Mouse (Mus musculus): ENCODE measurements around the gene Hdx.

Gene Hdx

DNA sequence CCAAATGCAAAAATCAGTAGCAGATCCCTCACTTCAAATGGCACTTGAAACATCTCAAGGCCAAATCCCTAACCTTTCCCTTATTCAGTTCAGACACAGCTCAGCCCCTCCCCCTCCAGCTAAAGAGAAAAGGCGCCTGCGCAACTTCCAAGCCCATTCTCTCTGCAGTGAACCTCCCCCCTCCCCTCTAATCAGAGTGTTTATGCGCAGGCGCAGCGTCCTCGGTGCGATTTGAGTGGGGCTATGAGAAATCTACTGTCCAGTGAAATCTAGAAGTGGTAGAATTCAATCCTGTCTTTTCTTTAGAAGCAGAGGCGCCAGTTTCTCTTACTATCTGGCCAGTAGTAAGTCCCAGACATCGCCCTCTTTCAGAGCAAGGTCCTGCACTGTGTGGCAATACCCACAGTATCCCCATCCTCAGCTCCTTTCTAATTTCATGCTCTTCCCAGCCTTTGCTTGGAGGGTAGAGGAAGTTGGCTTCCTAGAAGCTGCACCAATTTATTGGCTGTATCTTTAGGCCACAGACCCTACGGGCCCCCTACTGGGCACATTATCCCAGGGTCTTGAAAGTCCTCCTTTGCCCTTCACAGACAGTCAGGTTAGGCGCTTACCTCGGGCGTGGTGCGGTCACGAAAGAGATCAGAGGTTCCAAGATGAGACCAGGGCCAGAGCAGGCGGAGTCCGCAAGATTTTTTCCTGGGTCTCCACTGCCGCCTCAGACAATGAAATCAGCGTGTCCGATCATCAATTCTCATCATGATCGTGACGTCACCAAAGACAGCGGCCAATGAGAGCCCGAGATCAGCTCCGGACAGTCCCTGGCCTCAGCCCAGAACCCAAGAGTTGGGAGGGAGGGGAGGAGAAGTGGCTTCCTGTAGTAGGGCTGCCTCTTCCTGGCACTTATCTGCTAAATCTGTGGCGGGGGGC, at the start of gene Hdx:
Hdx (minus strand) TSS at position 724 of the 927 bp plus-strand sequence.
- no peak for DNase-seq (ENCODE audit: low read depth)

DNA sequence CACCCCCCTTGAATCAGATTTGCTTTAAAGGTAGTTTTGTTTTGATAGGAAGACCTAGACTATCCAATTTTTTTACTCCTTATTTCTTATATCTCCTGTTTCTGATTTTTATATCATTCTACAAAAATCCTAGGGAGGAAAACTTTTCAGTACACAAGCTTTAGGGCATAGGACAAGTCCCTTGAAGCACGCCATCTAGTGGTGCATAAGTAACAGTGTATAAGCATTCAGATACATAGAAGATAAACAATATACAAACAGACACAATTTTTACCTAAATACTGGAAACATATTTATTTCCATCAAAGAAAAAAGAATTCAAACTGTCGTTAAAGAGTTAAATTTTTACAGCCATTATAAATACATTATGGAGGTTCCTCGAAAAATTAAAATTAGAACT, 11.2 kb downstream of the Hdx start:
- no peak for DNase-seq (ENCODE audit: low read depth)

DNA sequence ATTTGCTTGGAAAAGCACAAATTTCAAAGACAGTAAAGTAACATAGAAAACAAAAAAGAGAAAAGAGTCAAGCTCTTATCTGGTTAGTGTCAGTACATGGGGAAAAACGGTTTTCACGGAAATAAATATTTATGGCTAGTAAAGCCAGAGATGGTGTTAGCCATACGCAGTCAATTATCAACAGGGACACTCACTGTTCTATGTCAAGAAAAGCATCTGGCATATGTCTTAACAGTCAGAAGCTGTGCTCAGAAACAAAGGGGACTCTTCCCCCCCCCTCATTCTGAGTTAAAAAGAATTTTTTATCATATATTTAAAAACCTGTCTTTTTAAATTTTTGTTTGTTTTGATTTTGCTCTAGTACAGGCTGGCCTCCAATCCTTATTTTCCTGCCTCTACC, 25.2 kb downstream of the Hdx start:
- no peak for DNase-seq (ENCODE audit: low read depth)

DNA sequence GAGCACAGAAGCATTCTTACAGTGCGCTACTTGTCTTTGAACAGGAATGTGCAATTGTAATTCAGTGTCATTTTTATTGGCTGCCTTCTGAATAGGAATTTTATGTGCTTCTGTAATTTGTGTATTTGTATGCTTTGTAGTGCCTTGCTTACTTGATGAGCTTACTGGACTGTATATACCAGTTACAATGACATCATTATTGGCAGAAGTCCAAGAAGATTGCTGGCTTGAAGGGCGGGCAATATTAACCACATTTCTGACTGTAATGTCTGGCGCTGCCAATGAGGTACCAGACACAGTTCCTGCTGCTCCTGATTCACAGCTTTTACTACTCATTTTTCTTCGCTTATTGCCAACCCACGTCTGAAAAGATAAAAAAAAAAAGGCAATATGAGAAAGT, 36.5 kb downstream of the Hdx start:
- no peak for DNase-seq (ENCODE audit: low read depth)

DNA sequence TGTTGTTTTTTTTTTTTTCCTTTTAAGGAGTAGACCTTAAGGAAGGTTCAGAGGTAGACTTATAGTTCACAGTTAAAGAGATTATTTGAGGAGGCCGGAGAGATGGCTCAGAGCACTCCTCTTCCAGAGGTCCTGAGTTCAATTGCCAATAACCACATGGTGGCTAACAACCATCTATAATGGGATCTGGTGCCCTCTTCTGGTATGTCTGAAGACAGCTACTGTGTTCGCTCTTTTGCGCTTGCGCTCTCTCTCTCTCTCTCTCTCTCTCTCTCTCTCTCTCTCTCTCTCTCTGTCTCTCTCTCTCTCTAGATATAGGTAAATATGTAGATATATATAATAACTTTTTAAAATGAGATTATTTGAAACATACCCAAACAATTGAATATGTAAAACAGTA, 38.2 kb downstream of the Hdx start:
- DNase-seq (ENCODE audit: low read depth), result no peak

DNA sequence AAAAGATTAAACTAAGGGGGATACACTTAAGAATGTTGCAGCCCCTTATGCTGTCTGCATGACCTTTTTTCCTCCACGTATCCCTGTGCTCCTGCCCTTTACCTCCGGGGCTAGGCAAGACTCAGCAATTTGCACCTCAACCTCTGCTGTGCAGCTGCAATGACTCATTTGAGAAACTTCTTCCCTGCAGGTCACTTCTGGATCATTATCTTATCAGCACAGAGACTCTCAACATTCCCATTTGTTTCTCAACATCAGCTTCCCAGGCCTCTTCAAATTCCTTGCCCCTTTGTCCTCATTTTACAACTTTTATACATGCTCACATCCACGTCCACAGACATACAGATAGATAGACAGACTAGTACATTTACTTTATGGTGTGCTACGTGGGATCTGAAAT, 51.9 kb downstream of the Hdx start:
- DNase-seq (ENCODE audit: low read depth), result no peak

DNA sequence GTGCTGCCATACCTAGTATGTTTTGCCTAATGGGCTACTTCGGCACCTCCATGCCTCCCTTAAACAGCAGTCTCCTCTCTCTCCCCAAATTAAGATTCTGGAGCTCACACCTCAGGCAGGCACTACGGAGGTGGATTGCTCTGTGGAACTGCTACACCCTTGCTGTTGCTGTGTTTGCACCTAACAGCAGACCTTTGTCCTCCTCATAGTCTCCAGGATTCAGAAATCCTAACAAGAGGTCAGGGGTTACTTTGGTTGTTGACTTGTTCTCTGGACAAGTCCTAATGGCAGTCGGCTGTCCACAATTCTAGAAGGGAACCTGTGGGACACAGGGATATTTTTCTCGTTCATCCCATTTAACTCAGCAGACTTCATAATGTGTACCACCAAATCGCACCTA, 56.3 kb downstream of the Hdx start:
- no peak for DNase-seq (ENCODE audit: low read depth)

DNA sequence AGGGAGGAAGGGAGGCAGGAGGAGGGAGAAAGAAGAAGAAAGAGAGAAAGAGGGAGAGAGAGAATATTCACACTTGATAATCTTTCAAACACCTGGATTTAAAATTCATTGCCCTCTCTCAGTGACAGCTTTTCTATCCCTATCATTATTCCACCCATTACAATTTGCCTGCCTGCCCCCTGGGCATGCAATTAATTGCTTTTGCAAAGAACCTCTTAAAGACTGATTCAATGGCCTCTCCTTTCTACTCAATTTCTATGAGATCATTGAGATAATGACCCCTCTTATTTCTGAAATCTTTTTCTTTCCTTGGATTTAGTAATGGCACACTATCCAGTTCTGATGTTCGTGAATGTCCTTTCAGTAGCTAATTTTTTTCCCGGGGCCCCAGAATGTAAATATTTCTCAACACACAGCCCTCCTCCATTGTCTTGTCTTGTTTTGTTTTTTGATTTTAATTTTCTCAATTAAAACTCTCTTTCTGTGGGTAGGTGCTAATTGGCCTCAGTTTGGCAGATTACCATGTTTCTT, 99.2 kb downstream of the Hdx start:
- DNase-seq (ENCODE audit: low read depth), result no peak

DNA sequence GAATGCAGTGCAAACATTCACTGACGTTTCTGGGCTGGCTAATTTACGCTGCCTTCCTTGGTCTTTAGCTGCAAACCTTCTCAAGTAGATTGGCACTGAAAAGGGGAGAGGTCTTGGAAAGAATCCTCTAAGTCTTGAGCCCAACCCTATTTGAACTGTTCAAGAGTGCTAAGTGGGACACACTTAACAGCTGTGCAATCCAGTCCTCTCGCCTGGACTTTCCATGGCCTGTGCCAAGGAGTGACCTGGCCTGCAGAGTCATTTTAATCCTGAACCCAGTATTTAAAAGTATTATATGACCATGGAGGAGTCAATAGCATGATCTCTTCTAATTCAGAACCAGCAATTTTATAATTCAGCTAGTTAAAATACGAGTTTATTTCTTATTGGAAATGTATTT, 109.3 kb downstream of the Hdx start:
- DNase-seq (ENCODE audit: low read depth), result no peak

DNA sequence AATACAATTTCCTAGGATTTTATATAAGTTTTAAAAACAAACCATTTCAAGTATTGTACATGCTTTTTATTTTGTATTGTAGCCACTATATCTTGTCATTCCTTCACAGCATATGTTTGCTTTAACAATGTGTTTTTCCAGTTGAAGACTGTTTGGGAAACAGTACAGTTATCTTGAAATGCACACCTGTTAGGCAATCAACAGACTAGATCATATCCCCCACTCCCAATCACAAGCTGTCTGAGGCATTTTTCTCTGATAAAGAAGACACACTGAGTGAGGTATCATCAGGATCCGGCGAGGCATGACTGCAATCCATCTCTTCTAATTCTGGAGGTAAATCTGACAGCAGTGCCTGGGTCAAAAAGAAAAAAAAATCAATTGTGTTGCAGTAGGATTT, 119.8 kb downstream of the Hdx start:
- DNase-seq (ENCODE audit: low read depth), result no peak

DNA sequence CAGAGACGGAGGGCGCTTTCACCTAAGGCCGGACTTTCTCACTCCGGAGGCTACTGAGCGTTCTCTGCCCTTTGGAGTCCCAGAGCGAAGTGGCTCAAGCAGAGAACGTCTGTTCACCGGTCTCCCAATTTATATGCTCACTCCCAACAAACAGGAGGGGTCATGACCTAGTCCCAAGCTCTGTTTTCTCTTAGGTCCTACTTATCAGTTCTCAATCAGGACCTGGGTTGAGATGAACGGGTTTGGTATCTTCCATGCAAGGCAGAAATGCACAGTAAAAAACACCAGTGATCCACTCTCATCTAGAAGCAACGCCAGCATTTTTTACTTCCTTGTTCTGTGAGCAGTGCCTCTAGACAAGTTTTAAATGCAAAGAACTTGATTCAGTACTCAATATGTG, 159.0 kb downstream of the Hdx start, which contains the start of gene Rps6ka6:
Rps6ka6 (minus strand) TSS at position 101 of the 400 bp plus-strand sequence.
- no peak for DNase-seq (ENCODE audit: low read depth)

All from c-Kit-positive CD71-positive TER-119-negative erythroid progenitor cells, embryonic 14.5 days (primary cell).